Mouse (Mus musculus): ENCODE measurements around the gene Wwox. TPM values are rescaled to one million over a fixed set of nuclear protein-coding genes. Genes with fewer than 3 reads are reported as not detected.

The Wwox gene
- polyA plus RNA-seq, 1 experiment from 2014 or later, result 11.5 TPM

DNA sequence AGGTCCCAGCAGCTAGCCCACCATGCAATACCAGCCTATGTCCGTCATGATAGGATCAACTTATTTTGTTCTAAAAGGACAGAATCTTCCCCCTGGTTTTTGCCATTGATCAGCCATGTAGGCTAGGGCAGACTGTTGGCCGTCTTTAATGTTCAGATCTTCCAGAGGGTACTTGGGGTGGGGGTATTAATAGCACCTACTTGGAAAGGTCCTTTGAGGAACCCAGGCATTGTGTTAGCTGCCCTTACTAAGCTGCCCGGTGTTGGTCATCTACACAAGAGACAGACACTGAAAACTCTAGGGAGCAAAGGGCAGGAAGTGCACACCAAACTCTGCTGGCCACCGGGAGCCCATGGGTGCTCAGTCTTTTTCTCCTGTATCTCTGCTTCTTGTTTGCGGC, 838.8 kb downstream of the Wwox start:
- DNase-seq (ENCODE audit: low spot score), result no peak

GRCm38 (mm10) chr8:115290224-115290623, 850.8 kb downstream of the Wwox start:
- DNase-seq (ENCODE audit: low spot score), result no peak

- DNase-seq (ENCODE audit: low spot score), result no peak
These were observed 857.3 kb downstream of the Wwox start for GRCm38 (mm10) chr8:115296760-115297159.

DNA sequence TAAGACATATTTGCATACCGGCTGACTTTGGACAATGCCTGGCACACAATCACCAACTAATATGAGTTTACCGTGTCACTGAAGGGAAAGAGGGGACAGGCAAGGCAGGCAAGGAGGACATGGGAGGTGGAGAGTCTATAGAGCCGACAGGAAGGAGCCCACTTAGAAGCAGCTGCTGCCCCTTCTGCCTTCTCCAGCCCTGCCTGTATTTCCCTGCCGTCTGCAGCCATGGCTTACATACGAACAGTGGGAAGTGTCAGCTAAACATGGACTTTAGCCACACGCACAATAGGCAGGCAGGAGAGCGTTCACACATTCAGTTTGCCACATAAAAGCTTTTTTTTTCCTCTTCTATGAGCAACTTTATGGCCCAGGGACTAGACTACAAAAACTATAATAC, 863.0 kb downstream of the Wwox start:
- no peak for DNase-seq (ENCODE audit: low spot score)

- DNase-seq (ENCODE audit: low spot score), result no peak
These were observed 868.0 kb downstream of the Wwox start for GRCm38 (mm10) chr8:115307412-115307811.

DNA sequence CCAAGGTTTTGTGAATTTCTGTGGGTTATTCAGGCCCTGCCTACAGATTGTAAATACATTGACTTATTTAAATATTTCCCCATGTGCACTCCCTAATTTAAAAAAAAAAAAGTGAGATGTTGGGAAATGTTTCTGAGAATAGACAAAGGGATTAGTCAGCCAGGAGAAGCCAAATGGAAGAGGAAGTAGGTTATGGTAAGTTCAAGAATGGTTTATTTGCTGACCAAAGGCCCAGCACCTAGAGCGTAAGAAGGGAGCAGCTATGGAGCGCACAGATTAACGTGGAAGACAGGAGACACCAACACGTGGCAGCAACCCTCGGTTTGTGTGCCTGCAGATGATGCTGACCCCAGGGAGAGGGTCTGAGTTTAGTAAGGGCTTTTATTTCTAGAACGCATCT, 871.5 kb downstream of the Wwox start:
- DNase-seq (ENCODE audit: low spot score), result no peak

GRCm38 (mm10) chr8:115312371-115312770, 872.9 kb downstream of the Wwox start:
- no peak for DNase-seq (ENCODE audit: low spot score)

DNA sequence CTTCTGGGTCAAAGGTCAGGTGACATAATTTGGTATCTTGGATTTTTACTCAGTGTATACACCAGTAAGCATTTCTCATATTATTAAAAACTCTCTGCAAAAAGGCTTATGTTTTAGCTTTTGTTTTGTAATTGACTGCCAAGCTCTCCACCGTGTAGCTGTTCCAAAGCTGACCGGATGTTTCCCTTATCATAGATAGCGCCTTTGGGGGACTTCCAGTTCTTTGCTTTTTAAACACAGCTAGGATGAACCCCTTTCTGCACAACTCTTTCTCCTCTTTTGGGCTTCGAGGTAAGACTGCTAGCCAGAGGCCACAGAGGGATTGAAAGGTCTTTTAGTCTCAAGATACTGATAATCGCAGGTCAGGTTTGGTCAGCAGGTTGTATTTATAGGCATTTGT, 883.0 kb downstream of the Wwox start:
- DNase-seq (ENCODE audit: low spot score), result no peak

- DNase-seq (ENCODE audit: low spot score), result no peak
These were observed 891.2 kb downstream of the Wwox start for GRCm38 (mm10) chr8:115330671-115331070.

GRCm38 (mm10) chr8:115333972-115334371, 894.5 kb downstream of the Wwox start:
- no peak for DNase-seq (ENCODE audit: low spot score)

- DNase-seq (ENCODE audit: low spot score), result no peak
These were observed 896.9 kb downstream of the Wwox start for GRCm38 (mm10) chr8:115336361-115336760.

- no peak for DNase-seq (ENCODE audit: low spot score)
These were observed 909.2 kb downstream of the Wwox start for GRCm38 (mm10) chr8:115348704-115349103.

GRCm38 (mm10) chr8:115350707-115351106, 911.3 kb downstream of the Wwox start:
- no peak for DNase-seq (ENCODE audit: low spot score)

DNA sequence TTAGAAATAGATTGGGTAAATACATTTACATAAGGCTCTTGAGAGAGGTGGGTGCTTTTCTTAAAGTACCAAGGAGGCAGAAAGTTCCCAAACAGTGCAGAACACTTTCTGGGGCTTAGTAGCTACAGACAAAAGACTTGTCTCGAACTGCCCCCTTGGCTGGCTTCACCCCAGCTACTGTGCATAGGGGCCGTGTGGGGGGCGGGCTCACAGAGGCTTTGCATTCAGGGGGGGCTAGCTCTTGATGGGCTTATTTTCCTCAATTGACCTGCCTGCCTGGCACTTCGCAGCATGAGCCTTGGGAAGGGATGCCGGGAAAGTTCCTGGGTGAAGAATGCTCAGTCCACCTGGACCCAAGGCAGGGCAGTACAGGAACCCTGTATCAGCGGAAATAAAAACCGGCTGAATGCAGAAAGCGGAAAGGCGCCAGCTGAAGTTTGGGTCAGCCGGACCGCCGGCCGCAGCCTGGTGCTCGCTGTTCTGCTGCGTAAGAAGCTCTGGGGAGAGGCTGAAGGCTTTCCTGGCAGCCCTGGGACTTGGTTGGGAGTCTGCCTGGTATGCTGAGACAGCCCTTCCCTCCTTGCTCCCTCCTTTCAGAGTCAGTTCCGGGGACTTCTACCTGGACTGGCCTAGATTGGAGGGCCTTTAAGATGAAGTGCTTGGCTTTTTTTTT, 918.3 kb downstream of the Wwox start:
- DNase-seq (ENCODE audit: low spot score), result no peak

GRCm38 (mm10) chr8:115358481-115358880, 919.0 kb downstream of the Wwox start:
- DNase-seq (ENCODE audit: low spot score), result no peak

GRCm38 (mm10) chr8:115359701-115360100, 920.2 kb downstream of the Wwox start:
- DNase-seq (ENCODE audit: low spot score), result no peak

- DNase-seq (ENCODE audit: low spot score), result no peak
These were observed 923.1 kb downstream of the Wwox start for GRCm38 (mm10) chr8:115362518-115362917.

DNA sequence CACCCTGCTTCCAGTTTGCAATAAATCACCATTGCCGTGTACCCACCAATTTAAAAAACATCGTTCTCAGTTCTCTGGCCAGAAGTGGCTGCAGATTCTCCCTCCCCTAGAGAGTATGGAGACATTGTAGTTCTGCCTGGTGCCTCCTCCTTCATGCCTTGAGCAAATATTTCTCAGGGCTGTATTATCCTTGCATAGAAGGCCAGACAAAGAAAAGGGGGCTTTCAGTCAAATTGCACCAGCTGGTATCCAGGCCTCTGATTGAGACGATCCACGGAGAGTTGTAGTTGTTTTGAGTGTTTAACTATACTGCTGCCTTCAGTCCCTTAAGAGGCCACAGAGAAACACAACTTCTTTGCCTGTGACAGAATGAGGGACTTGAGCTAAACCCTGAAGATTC, 935.5 kb downstream of the Wwox start:
- no peak for DNase-seq (ENCODE audit: low spot score)

DNA sequence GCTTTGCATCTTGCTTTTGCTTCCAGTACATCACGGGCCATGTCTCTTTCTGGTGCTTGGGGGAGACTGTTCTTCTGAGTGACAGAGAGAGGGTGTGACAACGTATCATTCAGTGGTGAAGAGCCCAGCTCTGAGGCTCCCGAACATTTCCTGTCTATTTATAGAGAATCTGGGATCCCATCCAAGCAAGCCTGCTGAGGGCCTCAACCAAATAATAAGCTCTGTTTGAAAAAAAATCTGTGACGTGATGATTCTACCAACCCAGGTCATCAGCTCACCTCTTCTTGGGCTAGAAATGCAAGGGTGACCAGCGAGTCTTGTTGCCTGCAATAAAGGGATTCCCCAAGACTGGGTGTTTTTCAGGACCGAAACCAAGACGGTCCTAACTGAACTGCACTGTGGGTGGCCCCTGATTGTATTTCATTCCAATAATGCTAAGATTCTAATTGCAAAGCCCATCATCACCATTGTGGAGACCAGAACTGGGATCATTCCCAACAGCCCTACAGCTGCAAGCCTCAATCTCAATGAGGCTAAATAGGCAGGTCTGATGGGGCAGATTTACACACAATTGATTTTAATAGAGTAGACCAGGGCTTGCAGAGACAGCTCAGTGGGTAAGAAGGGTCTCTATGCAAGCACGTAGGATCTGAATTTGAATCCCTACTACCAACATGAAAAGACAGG, 936.0 kb downstream of the Wwox start:
- DNase-seq (ENCODE audit: low spot score), result no peak

- no peak for DNase-seq (ENCODE audit: low spot score)
These were observed 937.9 kb downstream of the Wwox start for GRCm38 (mm10) chr8:115377321-115377720.

DNA sequence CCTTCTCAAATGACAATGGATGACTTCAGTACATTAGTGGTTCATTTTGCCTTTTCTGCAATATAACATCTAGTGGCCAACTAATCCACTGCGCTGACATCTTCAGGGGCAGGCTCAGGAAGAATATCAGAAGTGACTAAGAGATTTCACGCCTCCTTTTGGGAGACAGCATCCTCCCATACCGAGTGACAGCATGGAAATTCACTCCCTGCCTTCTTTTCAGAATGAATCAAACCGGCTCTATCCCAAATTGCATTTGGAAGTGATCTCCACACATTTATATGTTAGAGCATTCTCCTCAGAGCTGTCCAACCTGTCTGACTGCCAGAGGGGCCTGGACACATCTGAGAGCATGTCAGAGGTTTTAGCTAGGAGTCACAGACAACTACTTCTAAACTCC, 940.6 kb downstream of the Wwox start:
- DNase-seq (ENCODE audit: low spot score), result no peak

- DNase-seq (ENCODE audit: low spot score), result no peak
These were observed 951.6 kb downstream of the Wwox start for GRCm38 (mm10) chr8:115390921-115391504.

GRCm38 (mm10) chr8:115395840-115396239, 956.4 kb downstream of the Wwox start:
- DNase-seq (ENCODE audit: low spot score), result no peak

Measured in thymus, postnatal 0 days (tissue).